Mouse (Mus musculus): ENCODE results near the gene Prap1.

Prap1 gene

GRCm38 (mm10) chr7:140092924-140093528 is at the start of gene Prap1:
Gene Prap1, plus strand, starts transcription at chr7:140093395.
- in situ Hi-C loops (cut with MboI; ENCODE audit: low sequenced_read_pairs) = no loop called here

DNA sequence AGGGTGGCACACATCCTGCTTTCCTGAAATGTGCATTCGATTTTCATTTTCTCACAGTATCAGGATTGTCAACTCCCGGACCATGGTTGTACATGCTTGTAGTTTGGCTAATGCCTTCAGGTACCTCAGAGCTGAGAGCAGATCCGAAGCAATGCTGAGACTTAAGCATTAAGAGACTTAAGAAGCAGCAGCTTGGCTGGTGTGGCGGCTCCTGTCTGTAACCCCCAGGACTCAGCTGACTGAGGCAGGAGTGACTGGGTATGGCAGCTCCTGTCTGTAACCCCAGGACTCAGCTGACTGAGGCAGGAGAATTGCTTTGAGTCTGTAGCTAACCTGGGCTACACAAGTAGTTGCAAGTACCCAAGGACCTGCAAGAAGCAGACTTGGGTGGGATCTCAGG is 47.6 kb upstream of the Prap1 start:
- in situ Hi-C loops (cut with MboI; ENCODE audit: low sequenced_read_pairs) = no loop called here

- in situ Hi-C loops (cut with MboI; ENCODE audit: low sequenced_read_pairs) = no loop called here
These were observed 45.3 kb upstream of the Prap1 start for GRCm38 (mm10) chr7:140047811-140048311.

DNA sequence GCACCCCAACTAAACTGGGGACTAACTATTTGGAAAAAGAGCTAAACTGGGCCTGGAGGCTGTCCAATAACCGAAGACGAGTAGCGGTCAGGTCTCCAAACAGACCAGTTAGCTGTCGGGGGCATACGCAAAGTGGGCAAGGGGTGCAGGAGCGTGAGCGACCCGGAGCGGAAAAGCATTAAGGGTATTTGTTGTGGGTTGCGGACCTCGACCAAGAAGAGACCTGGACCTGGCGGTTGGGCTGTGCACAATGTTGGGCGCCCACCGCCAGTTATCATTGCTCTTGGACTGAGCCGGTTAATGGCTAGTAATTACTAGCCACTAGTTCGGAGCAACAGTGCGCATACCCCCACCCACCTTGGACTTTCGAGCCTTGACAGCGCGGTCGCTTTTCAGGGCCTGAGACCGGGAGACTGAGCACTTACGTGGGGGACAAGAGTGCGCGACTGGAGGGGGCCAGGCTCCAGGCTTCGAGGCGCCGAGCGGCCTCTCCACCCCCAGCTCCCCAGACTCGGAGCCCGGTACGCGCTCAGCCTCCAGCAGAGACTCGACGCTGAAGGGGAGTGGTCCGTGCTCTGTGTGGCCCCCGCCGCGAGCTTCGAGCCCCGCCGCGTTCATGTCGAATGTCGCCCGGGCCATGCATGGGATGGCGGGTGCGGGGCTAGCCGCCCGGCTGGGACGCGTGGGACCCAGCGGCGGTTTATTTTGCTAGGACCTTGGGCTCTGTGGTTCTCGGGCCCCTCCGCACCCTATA is 44.7 kb upstream of the Prap1 start, which contains the start of gene Msx3:
Gene Msx3 (minus strand): TSS at position 729 of the 754 bp plus-strand sequence.
- in situ Hi-C loops (cut with MboI; ENCODE audit: low sequenced_read_pairs) = no loop called here

DNA sequence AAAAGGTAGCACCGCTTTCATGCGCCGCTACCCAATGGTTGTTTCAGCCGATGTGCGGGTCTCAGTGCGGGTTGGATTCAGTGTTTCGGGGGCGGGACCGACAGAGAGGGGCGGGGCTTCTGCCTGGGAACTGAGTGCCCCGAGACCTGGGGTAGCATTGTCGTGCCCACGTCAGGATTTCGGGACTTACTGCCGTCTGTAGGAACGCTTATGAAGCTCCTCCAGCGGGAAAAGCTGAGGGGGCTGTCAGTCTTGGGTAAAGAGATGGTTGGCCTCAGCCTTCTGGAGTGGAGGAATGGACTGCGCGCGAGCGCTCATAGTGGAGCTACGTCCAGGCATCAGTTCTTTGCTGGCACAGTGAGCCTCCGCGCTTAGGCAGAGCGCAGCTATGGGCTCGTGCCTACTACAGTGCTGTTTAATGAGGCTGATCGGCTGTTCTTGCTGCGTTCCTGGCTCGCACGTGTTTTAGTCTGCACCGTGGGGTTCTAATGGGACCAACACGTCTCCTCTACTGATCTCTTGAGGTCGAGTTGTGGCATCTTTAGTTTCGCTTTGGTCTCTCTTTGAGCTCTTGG is 44.0 kb upstream of the Prap1 start:
- in situ Hi-C loops (cut with MboI; ENCODE audit: low sequenced_read_pairs) = no loop called here

DNA sequence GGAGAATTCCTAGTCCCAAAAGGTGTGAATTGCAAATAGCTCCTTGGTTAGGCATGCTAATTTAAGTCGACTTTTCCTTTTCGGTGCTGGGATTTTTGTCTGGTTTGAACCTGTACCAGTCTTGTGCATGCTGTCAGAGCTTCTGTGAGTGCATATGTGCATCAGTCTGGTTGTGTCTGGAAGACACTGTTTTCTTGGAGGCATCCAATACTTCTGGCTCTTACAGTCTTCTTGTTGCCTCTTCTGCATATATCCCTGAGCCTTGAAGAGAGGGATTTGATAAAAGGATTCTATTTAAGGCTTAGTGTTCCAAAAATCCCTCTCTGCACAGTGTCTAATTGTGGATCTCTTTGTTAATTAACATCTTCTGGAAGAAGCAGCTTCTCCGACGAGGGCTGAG is 39.1 kb upstream of the Prap1 start:
- in situ Hi-C loops (cut with MboI; ENCODE audit: low sequenced_read_pairs) = no loop called here

GRCm38 (mm10) chr7:140057413-140058407 is 35.5 kb upstream of the Prap1 start:
- in situ Hi-C loops (cut with MboI; ENCODE audit: low sequenced_read_pairs) = no loop called here

- in situ Hi-C loops (cut with MboI; ENCODE audit: low sequenced_read_pairs) = no loop called here
These were observed 34.7 kb upstream of the Prap1 start for GRCm38 (mm10) chr7:140058528-140058927.

DNA sequence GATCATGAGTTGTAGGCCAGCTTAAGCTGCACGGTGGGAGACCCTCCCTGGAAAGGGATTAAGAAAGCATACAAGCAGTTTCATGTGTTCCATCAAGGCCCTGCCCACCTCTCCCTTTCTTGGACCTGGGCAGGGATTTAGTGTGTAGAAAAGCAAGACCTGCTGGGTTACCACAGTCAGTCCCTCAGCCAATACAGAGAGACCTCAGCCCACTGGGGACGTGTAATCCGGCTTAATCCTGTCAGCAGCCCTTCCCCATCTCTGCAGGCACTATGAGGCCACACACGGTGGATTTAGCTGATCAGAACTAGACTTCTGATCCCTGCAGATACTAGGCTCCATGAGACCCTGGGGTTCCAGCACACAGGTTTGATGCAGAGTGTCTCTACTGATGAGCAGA is 33.6 kb upstream of the Prap1 start:
- in situ Hi-C loops (cut with MboI; ENCODE audit: low sequenced_read_pairs) = no loop called here

GRCm38 (mm10) chr7:140060936-140061831 is 32.0 kb upstream of the Prap1 start:
- in situ Hi-C loops (cut with MboI; ENCODE audit: low sequenced_read_pairs) = loop anchor here (10.0 kb wide), 1 partner anchor 156 kb away; no protein-coding TSS in a partner anchor

GRCm38 (mm10) chr7:140061832-140062130 is 31.4 kb upstream of the Prap1 start:
- in situ Hi-C loops (cut with MboI; ENCODE audit: low sequenced_read_pairs) = loop anchor here (10.0 kb wide), 1 partner anchor 157 kb away; no protein-coding TSS in a partner anchor

DNA sequence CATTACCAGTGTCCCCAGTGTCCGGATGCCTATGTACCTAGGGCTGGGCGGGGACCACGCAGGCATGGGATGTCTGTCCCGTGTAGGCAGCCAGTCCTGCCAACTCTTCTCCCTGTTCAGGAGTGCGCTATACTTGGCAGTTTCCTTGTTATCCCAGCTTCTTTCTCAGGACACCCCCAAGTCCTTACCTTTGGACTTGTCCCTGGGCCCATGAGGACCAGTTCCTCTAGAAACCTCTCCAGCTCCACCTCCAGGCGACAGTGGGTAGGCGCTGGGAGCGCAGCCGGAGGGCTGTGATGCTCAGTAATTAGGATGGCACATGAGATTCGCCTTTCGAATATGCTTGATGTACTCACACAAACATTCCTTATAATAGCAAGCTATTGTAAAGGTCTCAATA is 30.9 kb upstream of the Prap1 start:
- in situ Hi-C loops (cut with MboI; ENCODE audit: low sequenced_read_pairs) = loop anchor here (10.0 kb wide), 1 partner anchor 158 kb away; no protein-coding TSS in a partner anchor

DNA sequence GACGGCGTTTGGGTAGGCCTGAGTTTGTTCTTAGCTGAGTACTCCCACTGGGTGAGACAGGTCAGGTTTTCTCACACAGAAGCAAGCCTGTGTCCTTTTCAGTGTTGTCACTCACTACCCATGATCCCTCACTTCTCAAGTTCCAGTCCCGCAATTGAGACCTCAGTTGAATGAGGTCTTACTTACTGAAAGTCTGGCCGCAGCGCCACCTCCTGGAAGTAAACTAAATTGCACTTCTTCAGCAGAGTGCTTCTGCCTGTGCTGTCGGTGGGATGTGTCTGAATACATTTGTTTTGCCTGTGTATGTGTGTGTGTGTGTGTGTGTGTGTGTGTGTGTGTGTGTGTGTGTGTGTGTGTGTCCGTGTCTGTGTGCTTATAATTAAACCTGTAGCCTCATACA is 30.1 kb upstream of the Prap1 start:
- in situ Hi-C loops (cut with MboI; ENCODE audit: low sequenced_read_pairs) = loop anchor here (10.0 kb wide), 1 partner anchor 158 kb away; no protein-coding TSS in a partner anchor

- in situ Hi-C loops (cut with MboI; ENCODE audit: low sequenced_read_pairs) = loop anchor here (10.0 kb wide), 1 partner anchor 163 kb away; no protein-coding TSS in a partner anchor
These were observed 25.8 kb upstream of the Prap1 start for GRCm38 (mm10) chr7:140067397-140067796.

- in situ Hi-C loops (cut with MboI; ENCODE audit: low sequenced_read_pairs) = no loop called here
These were observed 23.0 kb upstream of the Prap1 start for GRCm38 (mm10) chr7:140070042-140070711.

GRCm38 (mm10) chr7:140077698-140078097 is 15.5 kb upstream of the Prap1 start:
- in situ Hi-C loops (cut with MboI; ENCODE audit: low sequenced_read_pairs) = no loop called here

- in situ Hi-C loops (cut with MboI; ENCODE audit: low sequenced_read_pairs) = no loop called here
These were observed 14.5 kb upstream of the Prap1 start for GRCm38 (mm10) chr7:140078711-140079110.

DNA sequence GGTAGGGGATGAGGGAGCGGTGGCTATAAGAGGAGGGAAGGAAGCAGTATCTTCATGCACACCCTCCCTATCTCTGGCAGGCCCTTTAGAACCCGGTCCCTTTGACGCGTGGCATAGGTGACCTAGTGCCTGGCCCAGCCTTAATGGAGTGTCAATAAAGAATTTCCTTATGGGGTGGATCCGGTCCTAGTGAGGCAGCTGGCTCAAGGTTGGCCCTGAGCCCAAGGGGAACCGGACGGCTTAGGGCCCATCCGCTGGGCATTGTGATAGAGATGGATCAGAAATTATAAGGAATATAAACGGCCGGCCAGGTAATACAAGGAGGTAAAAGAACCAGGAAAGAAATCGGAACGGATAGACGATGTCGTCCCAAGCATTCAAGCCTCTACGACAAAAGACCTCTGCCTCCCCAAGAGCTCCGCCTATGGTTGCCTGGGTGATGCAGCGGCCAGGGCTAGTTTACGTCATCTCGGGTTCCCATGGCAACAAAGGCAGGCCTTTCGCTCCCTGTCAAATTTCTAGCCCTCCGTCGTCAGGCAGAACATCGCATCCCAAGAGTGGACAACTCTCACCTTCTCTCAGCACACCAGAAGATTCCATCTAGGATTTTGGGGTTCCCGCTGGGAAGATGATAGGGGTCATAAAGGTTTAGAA is 12.6 kb upstream of the Prap1 start:
- in situ Hi-C loops (cut with MboI; ENCODE audit: low sequenced_read_pairs) = loop anchor here (5.0 kb wide), 1 partner anchor 62 kb away; no protein-coding TSS in a partner anchor
